Mouse (Mus musculus) olfactory bulb, adult 2 months (tissue): ENCODE measurements around the gene Sirt1. TPM values are rescaled to one million over a fixed set of nuclear protein-coding genes. Genes with fewer than 3 reads are reported as not detected.
A peak's percentile ranks its signal among the peaks of the same experiment; 100 is the strongest.

Experiments
- H3K27ac ChIP-seq: fragments of 200-500 bp; 2 replicates; pipeline ENCODE4 v1.5.1; 2012; ENCODE audit warnings: low read depth, low read length; ENCODE audit not compliant: insufficient read depth
- H3K4me1 ChIP-seq: fragments of 200-500 bp; 2 replicates; pipeline ENCODE4 v1.6.1; 2012; ENCODE audit warnings: low read length; ENCODE audit not compliant: control insufficient read depth, insufficient read depth
- H3K4me3 ChIP-seq: fragments of 200-500 bp; 2 replicates; pipeline ENCODE4 v1.5.1; 2012; ENCODE audit warnings: mild to moderate bottlenecking, low read depth, low read length, moderate library complexity; ENCODE audit not compliant: insufficient read depth
- CTCF ChIP-seq: fragments of 200-500 bp; IDR thresholded peaks from 2 replicates; pipeline ENCODE4 v1.5.1; 2012; ENCODE audit warnings: low read depth, mild to moderate bottlenecking, low read length, moderate library complexity; ENCODE audit not compliant: insufficient read depth
- POLR2A ChIP-seq: fragments of 200-500 bp; IDR thresholded peaks from 2 replicates; pipeline ENCODE4 v1.6.1; 2012; ENCODE audit warnings: mild to moderate bottlenecking, low read depth, low read length, moderate library complexity; ENCODE audit not compliant: insufficient read depth
- WGBS: fragments of 180-500 bp; shearing (Covaris S2); methylation state at CpG from one replicate; pipeline ENCODE4 v1.1.7; 2018; 5-methylcytosine and 5-hydroxymethylcytosine counted together
- polyA plus RNA-seq: library from polyadenylated mRNA; stranded (reverse); fragments of >200 nt; gene quantifications from 2 replicates; pipeline ENCODE4 v1.2.4, GENCODE M21; 2012; ENCODE audit warnings: low replicate concordance; ENCODE audit not compliant: missing spikeins, insufficient read depth, insufficient read length

Sirt1 gene
- not detected in 2 replicates for polyA plus RNA-seq

- Histone ChIP-seq H3K4me3 (peak within 1 kb of the TSS; percentile 65), H3K4me1 (peaks cover 3% of the 10 kb centered on the region), H3K27ac (peak within 1 kb of the TSS; percentile 65; the same call in 1 of the 2 replicates)
- 4% methylated on average over 24 of the region's 24 CpGs for WGBS
- no peak for TF ChIP-seq POLR2A
- no peak for TF ChIP-seq CTCF
These were observed at the start of gene Sirt1 for GRCm38 (mm10) chr10:63381498-63382280. Gene Sirt1 (minus strand): TSS chr10:63381704.

GRCm38 (mm10) chr10:63429785-63430305 lies 48.3 kb upstream of the Sirt1 start, which contains the start of gene Ctnna3:
Gene Ctnna3 (plus strand): TSS chr10:63430098.
- peak within 1 kb of the TSS; percentile 5; the same call in 1 of the 2 replicates for H3K27ac ChIP-seq
- no peaks in the 10 kb centered on the region for H3K4me1 ChIP-seq
- TF ChIP-seq POLR2A = no peak
- no peak for TF ChIP-seq CTCF
- WGBS = under 1% methylated on average over 55 of the region's 55 CpGs
- peak within 1 kb of the TSS; percentile 78 for H3K4me3 ChIP-seq

GRCm38 (mm10) chr10:63429380-63429779 lies 47.9 kb upstream of the Sirt1 start:
- TF ChIP-seq CTCF = 0 out of 2 replicates have a peak, but pooled peaks have one; percentile 14
- no peak; the same call in 1 of the 2 replicates for TF ChIP-seq POLR2A
- Histone ChIP-seq H3K4me3 (peak overlapping the region; percentile 78), H3K27ac (peak overlapping the region; percentile 5; the same call in 1 of the 2 replicates), H3K4me1 (no peaks in the 10 kb centered on the region)
- under 1% methylated on average over 34 of the region's 34 CpGs for WGBS

- WGBS = 2% methylated on average over 11 of the region's 11 CpGs
- Histone ChIP-seq H3K4me3 (peak overlapping the region; percentile 44), H3K27ac (no peak overlapping the region), H3K4me1 (no peaks in the 10 kb centered on the region)
- TF ChIP-seq CTCF (no peak), POLR2A (no peak)
These were observed 47.5 kb upstream of the Sirt1 start for GRCm38 (mm10) chr10:63429023-63429340.

GRCm38 (mm10) chr10:63428243-63429022 lies 46.9 kb upstream of the Sirt1 start:
- no peaks in the 10 kb centered on the region for H3K4me1 ChIP-seq
- no peak overlapping the region for H3K27ac ChIP-seq
- peak overlapping the region; percentile 44 for H3K4me3 ChIP-seq
- 18% methylated on average over 19 of the region's 19 CpGs for WGBS
- TF ChIP-seq CTCF = no peak
- TF ChIP-seq POLR2A = no peak

GRCm38 (mm10) chr10:63427146-63427545 lies 45.6 kb upstream of the Sirt1 start:
- no peak for TF ChIP-seq POLR2A
- TF ChIP-seq CTCF = no peak
- 85% methylated on average over 8 of the region's 8 CpGs for WGBS
- H3K4me3 ChIP-seq = no peak overlapping the region
- H3K4me1 ChIP-seq = no peaks in the 10 kb centered on the region
- no peak overlapping the region for H3K27ac ChIP-seq

GRCm38 (mm10) chr10:63424475-63424814 lies 42.9 kb upstream of the Sirt1 start:
- H3K27ac ChIP-seq = no peak overlapping the region
- H3K4me3 ChIP-seq = no peak overlapping the region
- TF ChIP-seq POLR2A (no peak), CTCF (no peak)
- no peaks in the 10 kb centered on the region for H3K4me1 ChIP-seq

GRCm38 (mm10) chr10:63423591-63424474 lies 42.3 kb upstream of the Sirt1 start:
- 82% methylated on average over 9 of the region's 9 CpGs for WGBS
- no peak overlapping the region for H3K4me3 ChIP-seq
- TF ChIP-seq POLR2A = no peak
- TF ChIP-seq CTCF = no peak
- H3K27ac ChIP-seq = no peak overlapping the region
- no peaks in the 10 kb centered on the region for H3K4me1 ChIP-seq
